Mouse (Mus musculus) CH12.LX (cell line): ENCODE measurements around the gene Mrpl54. TPM values are rescaled to one million over a fixed set of nuclear protein-coding genes. Genes with fewer than 3 reads are reported as not detected.

Experiments
- DNase-seq: peaks from one replicate; pipeline ENCODE4 v3.0.0-alpha.2; 2013; ENCODE audit errors: extremely low read depth
- H3K27ac ChIP-seq: 2 replicates; pipeline ENCODE4 v1.5.1; 2012; ENCODE audit warnings: low read depth, mild to moderate bottlenecking, control low read depth, moderate library complexity; ENCODE audit not compliant: insufficient read depth
- H3K27me3 ChIP-seq: replicated peaks from 2 replicates; pipeline ENCODE3; 2012; ENCODE audit warnings: inconsistent platforms
- H3K36me3 ChIP-seq, 2 experiments: replicated peaks in 1 of 2; 2 replicates each; pipeline versions ENCODE3 to v1.6.1; 2012; ENCODE audit warnings: inconsistent platforms in 1 of 2, low read length in 1 of 2, mild to moderate bottlenecking in 1 of 2, mixed read lengths in 1 of 2, moderate library complexity in 1 of 2; ENCODE audit not compliant: control insufficient read depth in 1 of 2, insufficient read depth in 1 of 2
- H3K4me1 ChIP-seq, 2 experiments: 2 replicates each; pipeline ENCODE4 v1.6.1; 2012; ENCODE audit warnings: inconsistent platforms in 1 of 2, moderate library complexity in 1 of 2; ENCODE audit not compliant: insufficient read depth in 2 of 2, control insufficient read depth in 1 of 2
- H3K4me2 ChIP-seq: 2 replicates; pipeline ENCODE4 v1.6.1; 2012; ENCODE audit warnings: low read depth, mild to moderate bottlenecking, control low read depth; ENCODE audit not compliant: poor library complexity, insufficient read depth, severe bottlenecking
- H3K4me3 ChIP-seq, 3 experiments: fragments of 150-350 bp in 1 of 3; sonication (generic) in 1 of 3; replicated peaks in 1 of 3; 2 replicates each; pipeline versions ENCODE3 to v1.5.1; 2011 to 2012; ENCODE audit warnings: low read depth in 2 of 3, low read length in 2 of 3, mild to moderate bottlenecking in 2 of 3, moderate library complexity in 2 of 3, control low read depth in 1 of 3, improper control_type of control experiment in 1 of 3, inconsistent platforms in 1 of 3, mixed read lengths in 1 of 3; ENCODE audit not compliant: poor library complexity in 1 of 3
- H3K79me2 ChIP-seq: replicated peaks from 2 replicates; pipeline ENCODE4 v1.6.1; 2012; ENCODE audit warnings: mild to moderate bottlenecking, moderate library complexity; ENCODE audit not compliant: control insufficient read depth, poor library complexity, insufficient read depth, severe bottlenecking; ENCODE audit errors: extremely low read depth
- H3K9ac ChIP-seq: 2 replicates; pipeline ENCODE4 v1.6.1; 2012; ENCODE audit warnings: low read depth, mild to moderate bottlenecking, control low read depth, moderate library complexity; ENCODE audit not compliant: insufficient read depth
- H3K9me3 ChIP-seq: replicated peaks from 2 replicates; pipeline ENCODE3; 2012; ENCODE audit warnings: low read length, inconsistent platforms, mixed read lengths
- CHD1 ChIP-seq: IDR thresholded peaks from 2 replicates; pipeline ENCODE4 v1.6.1; 2012; ENCODE audit warnings: low read depth, low read length, improper control_type of control experiment, inconsistent platforms
- CHD2 ChIP-seq: IDR thresholded peaks from 2 replicates; pipeline ENCODE4 v1.6.1; 2011; ENCODE audit warnings: low read length, improper control_type of control experiment
- E2F4 ChIP-seq: IDR thresholded peaks from 2 replicates; pipeline ENCODE4 v1.6.1; 2011; ENCODE audit warnings: low read depth, low read length, improper control_type of control experiment; ENCODE audit not compliant: insufficient replicate concordance
- GABPA ChIP-seq: IDR thresholded peaks from 2 replicates; pipeline ENCODE4 v1.6.1; 2012; ENCODE audit warnings: low read depth, low read length, improper control_type of control experiment, inconsistent platforms; ENCODE audit not compliant: insufficient replicate concordance
- HCFC1 ChIP-seq: IDR thresholded peaks from 2 replicates; pipeline ENCODE4 v1.6.1; 2012; ENCODE audit warnings: low read depth, mild to moderate bottlenecking, inconsistent platforms, low read length, improper control_type of control experiment
- IRF4 ChIP-seq: IDR thresholded peaks from 2 replicates; pipeline ENCODE4 v1.6.1; 2014; ENCODE audit warnings: low read depth, mild to moderate bottlenecking, inconsistent platforms, low read length, improper control_type of control experiment
- KAT2A ChIP-seq: IDR thresholded peaks from 2 replicates; pipeline ENCODE4 v1.6.1; 2012; ENCODE audit warnings: low read length, improper control_type of control experiment, inconsistent platforms; ENCODE audit not compliant: insufficient replicate concordance
- MAFK ChIP-seq: IDR thresholded peaks from 2 replicates; pipeline ENCODE4 v1.6.1; 2011; ENCODE audit warnings: low read length, improper control_type of control experiment; ENCODE audit not compliant: insufficient replicate concordance
- MAX ChIP-seq: IDR thresholded peaks from 2 replicates; pipeline ENCODE4 v1.6.1; 2011; ENCODE audit warnings: low read length, improper control_type of control experiment
- MEF2A ChIP-seq: IDR thresholded peaks from 2 replicates; pipeline ENCODE4 v1.6.1; 2014; ENCODE audit warnings: low read depth, mild to moderate bottlenecking, inconsistent platforms, low read length, improper control_type of control experiment, borderline replicate concordance
- MXI1 ChIP-seq: IDR thresholded peaks from 2 replicates; pipeline ENCODE4 v1.6.1; 2011; ENCODE audit warnings: mild to moderate bottlenecking, low read depth, low read length, improper control_type of control experiment
- MYC ChIP-seq: IDR thresholded peaks from 2 replicates; pipeline ENCODE4 v1.6.1; 2011; ENCODE audit warnings: low read depth, mild to moderate bottlenecking, improper control_type of control experiment, low read length
- NRF1 ChIP-seq: IDR thresholded peaks from 2 replicates; pipeline ENCODE4 v1.6.1; 2014; ENCODE audit warnings: low read depth, mild to moderate bottlenecking, inconsistent platforms, low read length, improper control_type of control experiment, moderate library complexity
- PAX5 ChIP-seq: IDR thresholded peaks from 2 replicates; pipeline ENCODE4 v1.6.1; 2012; ENCODE audit warnings: low read length, inconsistent platforms, mixed read lengths
- POLR2AphosphoS2 ChIP-seq: IDR thresholded peaks from 2 replicates; pipeline ENCODE4 v1.6.1; 2011; ENCODE audit warnings: low read depth, low read length, improper control_type of control experiment
- RCOR1 ChIP-seq: conservative IDR thresholded peaks from 2 replicates; pipeline ENCODE4 v1.6.1; 2012; ENCODE audit warnings: low read depth, mild to moderate bottlenecking, inconsistent platforms, low read length, improper control_type of control experiment
- SMC3 ChIP-seq: IDR thresholded peaks from 2 replicates; pipeline ENCODE4 v1.6.1; 2011; ENCODE audit warnings: low read depth, low read length, improper control_type of control experiment
- TCF12 ChIP-seq: IDR thresholded peaks from 2 replicates; pipeline ENCODE4 v1.6.1; 2014; ENCODE audit warnings: low read depth, mild to moderate bottlenecking, inconsistent platforms, low read length, improper control_type of control experiment
- USF2 ChIP-seq: conservative IDR thresholded peaks from 2 replicates; pipeline ENCODE4 v1.6.1; 2011; ENCODE audit warnings: low read depth, low read length, improper control_type of control experiment
- ZC3H11A ChIP-seq: IDR thresholded peaks from 2 replicates; pipeline ENCODE4 v1.6.1; 2012; ENCODE audit warnings: low read depth, mild to moderate bottlenecking, inconsistent platforms, low read length, improper control_type of control experiment
- ZNF384 ChIP-seq: IDR thresholded peaks from 2 replicates; pipeline ENCODE4 v1.6.1; 2012; ENCODE audit warnings: low read depth, low read length, improper control_type of control experiment, inconsistent platforms
- dilution Hi-C: fragments of 300-500 bp; cut with MboI; formaldehyde crosslinking; loops from 2 replicates; pipeline ENCODE4 v1.14.3; 2020; ENCODE audit warnings: low sequenced_read_pairs; ENCODE audit not compliant: extremely low pct_unique_long_range_greater_than_20kb, extremely low pct_ligation_motif_present
- in situ Hi-C: fragments of 300-500 bp; cut with MboI; formaldehyde crosslinking; loops from 3 replicates; pipeline ENCODE4 v1.14.3; 2019; ENCODE audit warnings: low sequenced_read_pairs, low pct_ligation_motif_present, low pct_unique_long_range_greater_than_20kb, mixed read lengths
- polyA plus RNA-seq: library from polyadenylated mRNA; unstranded; fragments of >175 nt; gene quantifications from 2 replicates; pipeline ENCODE4 v1.2.1, GENCODE M21; 2012; ENCODE audit warnings: low read depth; ENCODE audit not compliant: insufficient read length
- total RNA-seq, 2 experiments: library from RNA; depleted of rRNA; stranded (reverse); fragments of 300-350 nt in 1 of 2; fragments of >200 nt in 1 of 2; gene quantifications; 2 replicates each; pipeline ENCODE4 v1.2.3; 2012 to 2014

The Mrpl54 gene
- total and polyA plus RNA-seq, 3 experiments = 104 to 167 (median 128) TPM

- Histone ChIP-seq H3K4me1 (peaks cover 0 to 14% of the 10 kb centered on the region in 2 experiments; a peak in 2 of 4 replicates), H3K4me2 (no peak overlapping the region), H3K36me3 (peaks cover 15 to 25% of the 10 kb centered on the region in 2 experiments), H3K4me3 (no peak overlapping the region), H3K27me3 (peaks cover 12% of the 10 kb centered on the region), H3K9ac (no peak overlapping the region), H3K79me2 (no peaks in the 10 kb centered on the region), H3K27ac (no peak overlapping the region), H3K9me3 (peaks cover 6% of the 10 kb centered on the region)
- in situ Hi-C loops (no loop called here), dilution Hi-C loops (no loop called here)
- TF ChIP-seq CHD1 (no peak), SMC3 (no peak), MAX (no peak), MXI1 (no peak), E2F4 (no peak), NRF1 (no peak), ZNF384 (no peak), CHD2 (no peak), MEF2A (no peak), KAT2A (no peak), MYC (no peak)
- DNase-seq = no peak
Observed at GRCm38 (mm10) chr10:81277676-81278075, 10.9 kb upstream of the Mrpl54 start.

DNA sequence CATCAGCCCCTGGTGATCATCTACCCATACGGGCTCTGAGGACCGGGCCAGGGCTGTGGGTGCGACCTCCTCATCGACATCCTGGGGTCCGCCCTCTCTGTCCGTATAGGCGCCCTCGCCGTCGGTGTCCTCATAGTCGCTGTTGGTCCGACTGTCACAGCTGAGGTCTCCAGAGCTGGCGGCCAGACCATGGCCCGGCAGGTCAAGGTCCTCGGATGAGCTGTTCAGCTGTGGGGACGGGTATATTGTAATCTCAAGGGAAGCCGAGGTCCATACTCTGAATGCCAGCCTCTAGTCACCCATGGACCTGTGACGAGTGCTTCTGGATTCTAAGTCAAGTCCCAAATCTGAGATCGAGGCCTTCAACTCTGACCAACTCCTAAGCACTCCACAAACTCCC is 7.1 kb upstream of the Mrpl54 start:
- Histone ChIP-seq H3K9ac (no peak overlapping the region), H3K9me3 (no peaks in the 10 kb centered on the region), H3K27ac (no peak overlapping the region), H3K36me3 (peaks cover 46 to 57% of the 10 kb centered on the region in 2 experiments), H3K4me2 (no peak overlapping the region), H3K4me3 (no peak overlapping the region), H3K27me3 (no peaks in the 10 kb centered on the region), H3K79me2 (peaks cover 5% of the 10 kb centered on the region), H3K4me1 (peaks cover 6 to 22% of the 10 kb centered on the region in 2 experiments)
- dilution Hi-C loops (no loop called here), in situ Hi-C loops (no loop called here)
- TF ChIP-seq TCF12 = no peak
- TF ChIP-seq ZC3H11A = no peak
- TF ChIP-seq MAFK = no peak
- TF ChIP-seq KAT2A = no peak
- TF ChIP-seq PAX5 = no peak
- no peak for TF ChIP-seq NRF1
- TF ChIP-seq IRF4 = no peak
- TF ChIP-seq SMC3 = no peak
- no peak for TF ChIP-seq POLR2AphosphoS2
- TF ChIP-seq CHD1 = no peak
- TF ChIP-seq HCFC1 = no peak
- no peak for TF ChIP-seq MEF2A
- TF ChIP-seq GABPA = no peak
- no peak for TF ChIP-seq RCOR1
- TF ChIP-seq ZNF384 = no peak
- TF ChIP-seq CHD2 = no peak
- no peak for TF ChIP-seq USF2
- no peak for DNase-seq
